Mouse (Mus musculus) E14TG2a.4 (cell line): ENCODE measurements around the gene Akr1c13.
"Not testable (repeated sequence)": the region's sequence is repeated elsewhere in the genome, so short reads cannot be mapped to it uniquely, and the experiment has no call there.

Experiments
- H3K27me3 ChIP-seq: 2 replicates; pipeline ENCODE4 v1.6.1; 2014; ENCODE audit warnings: low read length, control low read depth; ENCODE audit not compliant: insufficient read depth
- H3K36me3 ChIP-seq: 2 replicates; pipeline ENCODE4 v1.6.1; 2014; ENCODE audit warnings: low read length, control low read depth; ENCODE audit not compliant: insufficient read depth
- H3K4me1 ChIP-seq: replicated peaks from 2 replicates; pipeline ENCODE4 v1.6.1; 2014; ENCODE audit warnings: low read depth, low read length, control low read depth
- H3K4me3 ChIP-seq: replicated peaks from 2 replicates; pipeline ENCODE4 v1.5.1; 2014; ENCODE audit warnings: mild to moderate bottlenecking, low read length
- H3K9me3 ChIP-seq: 2 replicates; pipeline ENCODE4 v1.6.1; 2014; ENCODE audit warnings: low read length, control low read depth
- CTCF ChIP-seq: conservative IDR thresholded peaks from 2 replicates; pipeline ENCODE4 v1.5.1; 2014; ENCODE audit warnings: low read length
- NANOG ChIP-seq: IDR thresholded peaks from 2 replicates; pipeline ENCODE4 v1.6.1; 2014; ENCODE audit warnings: borderline replicate concordance, low read length, mixed read lengths
- POU5F1 ChIP-seq: IDR thresholded peaks from 2 replicates; pipeline ENCODE4 v1.6.1; 2014; ENCODE audit warnings: low read length, borderline replicate concordance

Akr1c13 gene

GRCm38 (mm10) chr13:4183116-4183515, 7.8 kb upstream of the Akr1c13 start:
- H3K4me3 ChIP-seq = peak overlapping the region; percentile 43
- no peaks in the 10 kb centered on the region for H3K4me1 ChIP-seq
- TF ChIP-seq CTCF (no peak), POU5F1 (no peak), NANOG (no peak)
- H3K9me3 ChIP-seq = peaks cover 69% of the 10 kb centered on the region
- no peaks in the 10 kb centered on the region for H3K27me3 ChIP-seq
- no peaks in the 10 kb centered on the region for H3K36me3 ChIP-seq

GRCm38 (mm10) chr13:4186641-4187411, 4.1 kb upstream of the Akr1c13 start:
- not testable (repeated sequence) for H3K4me3 ChIP-seq, H3K36me3 ChIP-seq, H3K27me3 ChIP-seq

GRCm38 (mm10) chr13:4188174-4188573, 2.8 kb upstream of the Akr1c13 start:
- Histone ChIP-seq H3K9me3 (peaks cover 40% of the 10 kb centered on the region), H3K27me3 (no peaks in the 10 kb centered on the region), H3K36me3 (no peaks in the 10 kb centered on the region), H3K4me3 (no peak overlapping the region), H3K4me1 (no peaks in the 10 kb centered on the region)
- no peak for TF ChIP-seq POU5F1
- TF ChIP-seq NANOG = no peak
- no peak; the same call in 1 of the 2 replicates for TF ChIP-seq CTCF

More at GRCm38 (mm10) chr13:4186641-4187411, 4.1 kb upstream of the Akr1c13 start:
- not testable (repeated sequence) for H3K4me1 ChIP-seq
- H3K9me3 ChIP-seq = peaks cover 46% of the 10 kb centered on the region

- no peaks in the 10 kb centered on the region for H3K36me3 ChIP-seq
- TF ChIP-seq POU5F1 (no peak), CTCF (no peak), NANOG (no peak)
- no peaks in the 10 kb centered on the region for H3K27me3 ChIP-seq
- no peaks in the 10 kb centered on the region for H3K4me1 ChIP-seq
- peaks cover 13% of the 10 kb centered on the region for H3K9me3 ChIP-seq
- H3K4me3 ChIP-seq = no peak overlapping the region
These were observed 1.6 kb downstream of the Akr1c13 start for GRCm38 (mm10) chr13:4192511-4192910.

- no peaks in the 10 kb centered on the region for H3K27me3 ChIP-seq
- H3K4me3 ChIP-seq = no peak overlapping the region
- peaks cover 7% of the 10 kb centered on the region; the same call in 1 of the 2 replicates for H3K4me1 ChIP-seq
- H3K36me3 ChIP-seq = no peaks in the 10 kb centered on the region
- no peak for TF ChIP-seq NANOG
- no peaks in the 10 kb centered on the region for H3K9me3 ChIP-seq
These were observed 15.4 kb downstream of the Akr1c13 start for GRCm38 (mm10) chr13:4206147-4206903.

- TF ChIP-seq CTCF (no peak), POU5F1 (no peak), NANOG (no peak)
- Histone ChIP-seq H3K4me3 (0 out of 2 replicates have a peak overlapping the region, but pooled peaks have one; percentile 17), H3K36me3 (no peaks in the 10 kb centered on the region), H3K9me3 (peaks cover 14% of the 10 kb centered on the region), H3K4me1 (peaks cover 27% of the 10 kb centered on the region), H3K27me3 (no peaks in the 10 kb centered on the region)
These were observed 20.8 kb downstream of the Akr1c13 start for GRCm38 (mm10) chr13:4211560-4212299.

GRCm38 (mm10) chr13:4212309-4212708, 21.4 kb downstream of the Akr1c13 start:
- TF ChIP-seq CTCF (no peak), NANOG (peak; percentile 86)

GRCm38 (mm10) chr13:4215496-4215895, 24.5 kb downstream of the Akr1c13 start:
- not testable (repeated sequence) for H3K4me3 ChIP-seq, H3K36me3 ChIP-seq, H3K27me3 ChIP-seq
- Histone ChIP-seq H3K9me3 (peaks cover 26% of the 10 kb centered on the region), H3K4me1 (peaks cover 27% of the 10 kb centered on the region)
- TF ChIP-seq NANOG = peak; percentile 79

More at GRCm38 (mm10) chr13:4212309-4212708, 21.4 kb downstream of the Akr1c13 start:
- peaks cover 20% of the 10 kb centered on the region for H3K9me3 ChIP-seq
- H3K4me1 ChIP-seq = peaks cover 27% of the 10 kb centered on the region
- H3K4me3 ChIP-seq = 0 out of 2 replicates have a peak overlapping the region, but pooled peaks have one; percentile 17
- no peaks in the 10 kb centered on the region for H3K36me3 ChIP-seq
- H3K27me3 ChIP-seq = no peaks in the 10 kb centered on the region
